Mouse (Mus musculus) brain, embryonic 18.5 days (tissue): Measurements from ENCODE around the gene Naa80.
"Not testable (repeated sequence)": the region's sequence is repeated elsewhere in the genome, so short reads cannot be mapped to it uniquely, and the experiment has no call there.

ENCODE experiments used
- DNase-seq: peaks from one replicate; pipeline ENCODE4 v3.0.0-alpha.2; 2012; ENCODE audit warnings: low read depth, low spot score

The Naa80 gene

DNA sequence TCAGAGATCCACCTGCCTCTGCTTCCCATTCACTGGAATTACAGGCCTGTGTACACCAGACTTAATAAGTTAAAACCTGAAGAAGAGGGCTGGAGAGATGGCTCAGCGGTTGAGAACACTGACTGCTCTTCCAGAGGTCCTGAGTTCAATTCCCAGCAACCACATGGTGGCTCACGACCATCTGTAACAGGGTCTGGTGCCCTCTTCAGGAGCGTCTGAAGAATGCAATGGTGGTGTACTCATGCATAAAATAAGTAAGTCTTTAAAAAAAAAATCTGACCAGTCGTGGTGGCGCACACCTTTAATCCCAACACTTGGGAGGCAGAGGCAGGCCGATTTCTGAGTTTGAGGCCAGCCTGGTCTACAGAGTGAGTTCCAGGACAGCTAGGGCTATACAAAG lies 4.9 kb upstream of the Naa80 start:
- DNase-seq = not testable (repeated sequence)

DNA sequence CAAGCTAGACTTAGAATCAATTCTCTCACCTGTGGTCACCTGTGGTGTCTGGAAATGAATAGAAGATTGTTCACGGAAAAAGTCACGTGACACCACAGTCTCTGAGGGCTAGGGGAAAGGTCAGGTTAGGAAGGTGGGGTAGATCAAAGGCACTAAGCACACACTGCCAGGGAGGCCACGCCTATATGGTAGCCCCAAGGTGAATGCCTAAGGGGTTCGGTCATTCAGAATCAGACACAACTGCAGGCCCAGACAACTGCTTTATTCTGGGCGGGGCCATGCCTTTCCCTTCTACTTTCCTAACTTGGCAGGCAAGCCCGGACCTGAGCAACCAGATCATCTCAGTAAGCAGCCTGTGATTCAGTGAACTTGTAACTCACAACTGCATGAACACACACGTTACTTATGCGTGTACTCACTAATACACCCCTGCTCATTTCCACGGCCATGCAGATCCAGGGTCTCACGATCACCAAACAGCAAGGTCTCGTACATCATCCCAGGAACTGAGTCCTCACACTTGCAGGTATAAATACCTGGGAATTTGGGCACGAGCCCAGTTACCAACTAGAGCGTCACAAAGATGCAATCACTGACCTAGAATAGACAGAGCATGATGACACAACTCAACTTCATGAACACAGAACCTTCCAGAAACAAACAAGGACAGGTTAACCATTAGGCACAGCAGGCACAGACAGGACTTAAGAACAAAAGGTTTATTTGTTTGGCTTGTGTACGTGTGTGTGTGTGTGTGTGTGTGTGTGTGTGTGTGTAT lies 2.9 kb upstream of the Naa80 start:
- no peak for DNase-seq

DNA sequence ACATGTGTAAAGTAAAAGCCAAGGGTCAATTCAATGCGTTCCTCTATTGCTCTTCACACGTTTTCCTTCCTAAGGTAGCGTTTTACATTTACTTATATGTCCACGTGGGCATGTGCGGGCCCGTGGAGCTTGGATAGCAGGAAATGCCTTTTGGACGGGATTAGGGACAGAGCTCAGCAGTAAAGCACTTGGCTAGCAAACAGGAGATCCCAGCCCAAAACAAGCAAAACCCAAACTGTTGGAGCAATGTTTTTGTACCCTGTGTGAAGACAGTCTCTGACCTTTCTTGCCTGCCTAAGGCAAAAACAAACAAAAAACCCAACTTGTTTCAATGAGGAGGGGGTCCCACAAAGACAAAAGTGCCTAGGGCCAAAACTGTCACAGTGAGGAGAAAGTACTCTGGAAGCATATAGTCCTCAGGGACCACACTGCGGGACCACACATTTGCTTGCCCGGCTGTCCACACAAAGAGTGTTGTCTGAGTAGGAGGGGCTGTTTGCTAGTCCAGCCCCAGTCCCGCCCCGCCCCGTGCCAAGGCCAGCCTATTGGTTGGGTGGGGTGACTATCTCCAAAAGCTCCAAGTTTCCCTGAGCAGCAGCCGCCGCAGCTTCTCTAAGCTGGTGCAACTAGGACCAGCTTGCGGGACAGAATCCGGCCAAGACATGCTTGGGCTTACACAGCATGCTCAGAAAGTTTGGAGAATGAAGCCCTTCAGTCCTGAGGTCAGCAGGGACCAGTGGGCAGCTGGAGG lies 2.2 kb upstream of the Naa80 start, which contains the start of gene Hyal1:
Hyal1 (plus strand) TSS at position 571 of the 751 bp plus-strand sequence.
- no peak for DNase-seq

DNA sequence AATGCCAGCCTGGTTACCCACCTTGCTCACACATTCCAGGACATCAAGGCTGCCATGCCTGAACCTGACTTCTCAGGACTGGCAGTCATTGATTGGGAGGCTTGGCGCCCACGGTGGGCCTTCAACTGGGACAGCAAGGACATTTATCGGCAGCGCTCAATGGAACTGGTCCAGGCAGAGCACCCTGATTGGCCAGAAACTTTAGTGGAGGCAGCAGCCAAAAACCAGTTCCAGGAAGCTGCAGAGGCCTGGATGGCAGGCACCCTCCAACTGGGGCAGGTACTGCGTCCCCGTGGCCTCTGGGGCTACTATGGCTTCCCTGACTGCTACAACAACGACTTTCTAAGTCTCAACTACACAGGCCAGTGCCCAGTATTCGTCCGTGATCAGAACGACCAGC lies 816 bp upstream of the Naa80 start:
- DNase-seq = no peak

DNA sequence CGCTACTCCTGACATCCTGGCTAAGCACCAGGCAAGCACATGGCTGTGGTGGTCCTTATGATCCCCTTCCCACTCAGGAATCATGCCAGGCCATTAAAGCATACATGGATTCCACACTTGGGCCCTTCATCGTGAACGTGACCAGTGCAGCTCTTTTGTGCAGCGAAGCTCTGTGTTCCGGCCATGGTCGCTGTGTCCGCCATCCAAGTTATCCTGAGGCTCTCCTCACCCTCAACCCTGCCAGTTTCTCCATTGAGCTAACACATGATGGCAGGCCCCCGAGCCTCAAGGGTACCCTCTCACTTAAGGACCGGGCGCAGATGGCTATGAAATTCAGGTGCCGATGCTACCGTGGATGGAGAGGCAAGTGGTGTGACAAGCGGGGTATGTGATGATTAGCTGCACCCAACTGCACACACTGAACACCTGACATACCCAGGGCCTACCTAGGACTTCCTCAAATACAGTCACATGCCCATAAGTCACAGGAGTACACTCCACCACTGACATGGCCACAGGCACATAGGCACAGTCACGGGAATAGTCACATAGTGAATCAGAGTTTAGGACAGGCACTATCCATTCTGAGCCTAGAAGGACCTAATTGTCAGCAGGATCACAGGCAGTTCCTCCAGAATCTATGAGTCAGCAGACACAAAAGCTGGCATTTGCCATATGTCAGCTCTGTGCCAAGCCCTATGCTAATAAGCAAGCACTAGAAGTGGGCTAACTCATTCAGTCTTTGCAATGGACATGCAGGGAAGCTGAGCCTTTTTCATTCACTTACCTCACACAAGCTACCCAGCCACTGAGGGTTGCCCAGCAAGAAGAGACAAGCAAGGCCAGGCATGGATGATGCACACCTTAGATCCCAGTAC lies 575 bp downstream of the Naa80 start:
- DNase-seq = no peak

DNA sequence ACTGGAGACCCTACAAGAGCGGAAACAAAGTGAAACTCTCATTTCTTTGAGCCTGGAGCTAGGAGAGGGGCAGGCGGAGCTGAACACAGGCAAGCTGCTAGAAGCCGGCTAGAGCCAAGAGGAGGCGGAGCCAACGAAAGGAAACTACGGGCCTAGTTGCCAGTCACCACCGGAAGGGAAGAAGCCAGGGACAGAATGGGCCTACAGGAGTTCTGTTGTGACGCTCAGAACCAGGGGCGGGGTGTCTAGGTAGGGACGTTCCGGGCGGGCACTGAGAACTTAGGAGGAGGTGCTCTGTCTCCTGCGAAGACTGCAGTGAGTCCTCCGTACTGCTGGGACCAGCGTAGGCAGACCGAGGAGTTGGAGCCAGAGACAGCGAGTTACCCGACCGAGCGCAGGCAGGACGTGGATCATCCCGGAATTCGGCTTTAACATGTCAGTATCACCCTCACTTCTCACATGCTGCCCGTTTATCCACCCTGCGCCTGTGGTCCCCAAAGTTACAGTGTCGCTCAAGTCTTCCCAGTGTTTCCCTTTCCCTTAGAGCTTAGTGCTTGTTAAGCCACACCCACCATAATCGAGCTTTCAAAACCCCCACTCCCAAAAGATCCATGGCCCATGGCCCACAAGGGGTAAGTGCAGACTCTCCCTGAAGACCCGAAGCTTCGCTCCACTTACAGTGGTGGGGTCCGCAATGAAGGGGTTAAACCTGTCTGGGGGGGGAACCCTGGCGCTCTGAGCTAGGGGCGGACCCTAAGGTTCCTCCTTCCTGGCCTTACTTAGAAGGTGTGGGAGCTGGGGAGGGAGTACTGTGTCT lies 2.0 kb downstream of the Naa80 start, which contains the start of gene Hyal3:
Hyal3 (plus strand) TSS at position 318 of the 817 bp plus-strand sequence.
- DNase-seq = no peak

DNA sequence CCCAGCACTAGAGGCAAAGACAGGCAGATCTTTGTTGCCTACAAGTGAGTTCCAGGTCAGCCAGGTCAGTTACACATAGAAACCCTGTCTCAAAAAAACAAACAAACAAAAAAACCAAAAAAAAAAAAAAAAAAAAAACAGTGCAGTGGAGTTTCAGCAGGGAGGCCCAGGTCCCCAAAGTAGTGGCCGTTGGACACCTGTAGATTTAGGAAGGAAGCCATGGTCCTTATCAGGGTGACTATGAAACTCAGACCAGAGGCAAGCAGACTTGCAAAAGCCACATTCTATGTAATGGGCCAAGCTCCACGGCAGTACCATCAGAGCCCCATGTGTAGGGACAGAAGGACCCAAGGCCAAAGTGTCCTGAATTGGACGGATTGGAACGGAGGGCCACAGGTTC lies 2.9 kb downstream of the Naa80 start:
- no peak for DNase-seq

DNA sequence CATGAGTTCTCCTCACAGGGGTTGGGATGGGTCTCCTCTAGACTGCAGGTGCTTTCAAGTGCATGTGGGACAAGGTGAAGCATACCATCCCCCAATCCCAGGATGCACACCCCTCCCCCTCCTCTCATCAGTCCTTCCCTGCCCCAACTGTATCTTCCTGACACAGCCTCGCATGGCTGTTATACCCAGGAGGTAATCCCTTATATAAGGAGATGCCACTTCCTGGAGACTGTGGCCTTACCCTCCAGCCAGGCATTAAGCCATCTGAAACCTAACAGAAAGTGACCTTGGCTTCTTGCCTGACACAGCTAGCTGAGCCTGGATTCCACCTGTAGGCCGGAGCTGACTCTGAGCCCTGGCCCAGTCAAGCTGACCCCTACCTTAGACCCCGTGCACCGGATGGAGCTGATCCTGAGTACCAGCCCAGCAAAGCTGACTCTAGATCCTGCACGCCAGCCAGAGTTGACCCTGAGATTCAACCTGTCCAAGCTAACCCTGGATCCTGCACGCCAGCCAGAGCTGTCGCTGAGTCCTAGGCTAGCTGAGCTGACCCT lies 3.9 kb downstream of the Naa80 start:
- no peak for DNase-seq

DNA sequence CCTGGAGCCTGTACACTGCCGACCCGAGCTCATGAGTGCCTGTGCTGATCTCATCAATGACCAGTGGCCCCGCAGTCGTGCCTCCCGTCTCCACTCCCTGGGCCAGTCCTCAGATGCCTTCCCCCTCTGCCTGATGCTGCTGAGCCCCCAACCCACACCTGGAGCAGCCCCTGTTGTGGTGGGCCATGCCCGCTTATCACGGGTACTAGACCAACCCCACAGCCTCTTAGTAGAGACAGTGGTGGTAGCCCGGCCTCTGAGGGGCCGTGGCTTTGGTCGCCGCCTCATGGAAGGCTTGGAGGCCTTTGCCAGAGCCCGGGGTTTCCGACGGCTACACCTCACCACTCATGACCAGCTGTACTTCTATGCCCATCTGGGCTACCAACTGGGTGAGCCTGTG lies 4.5 kb downstream of the Naa80 start:
- no peak for DNase-seq

DNA sequence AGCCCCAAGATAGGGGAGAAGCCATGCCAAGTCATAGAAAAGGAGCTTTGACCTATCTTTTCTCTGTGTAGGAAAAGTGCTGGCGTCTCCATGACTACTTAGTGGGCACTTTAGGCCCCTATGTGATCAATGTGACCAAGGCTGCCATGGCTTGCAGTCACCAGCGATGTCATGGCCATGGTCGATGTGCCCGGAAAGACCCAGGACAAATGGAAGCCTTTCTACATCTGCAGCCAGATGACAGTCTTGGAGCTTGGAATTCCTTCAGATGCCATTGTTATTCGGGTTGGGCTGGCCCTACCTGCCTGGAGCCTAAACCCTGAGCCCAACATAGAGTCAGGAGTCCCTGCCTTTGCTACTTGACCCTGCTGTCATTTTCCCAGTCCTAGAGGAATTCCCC lies 7.8 kb downstream of the Naa80 start:
- DNase-seq = no peak

DNA sequence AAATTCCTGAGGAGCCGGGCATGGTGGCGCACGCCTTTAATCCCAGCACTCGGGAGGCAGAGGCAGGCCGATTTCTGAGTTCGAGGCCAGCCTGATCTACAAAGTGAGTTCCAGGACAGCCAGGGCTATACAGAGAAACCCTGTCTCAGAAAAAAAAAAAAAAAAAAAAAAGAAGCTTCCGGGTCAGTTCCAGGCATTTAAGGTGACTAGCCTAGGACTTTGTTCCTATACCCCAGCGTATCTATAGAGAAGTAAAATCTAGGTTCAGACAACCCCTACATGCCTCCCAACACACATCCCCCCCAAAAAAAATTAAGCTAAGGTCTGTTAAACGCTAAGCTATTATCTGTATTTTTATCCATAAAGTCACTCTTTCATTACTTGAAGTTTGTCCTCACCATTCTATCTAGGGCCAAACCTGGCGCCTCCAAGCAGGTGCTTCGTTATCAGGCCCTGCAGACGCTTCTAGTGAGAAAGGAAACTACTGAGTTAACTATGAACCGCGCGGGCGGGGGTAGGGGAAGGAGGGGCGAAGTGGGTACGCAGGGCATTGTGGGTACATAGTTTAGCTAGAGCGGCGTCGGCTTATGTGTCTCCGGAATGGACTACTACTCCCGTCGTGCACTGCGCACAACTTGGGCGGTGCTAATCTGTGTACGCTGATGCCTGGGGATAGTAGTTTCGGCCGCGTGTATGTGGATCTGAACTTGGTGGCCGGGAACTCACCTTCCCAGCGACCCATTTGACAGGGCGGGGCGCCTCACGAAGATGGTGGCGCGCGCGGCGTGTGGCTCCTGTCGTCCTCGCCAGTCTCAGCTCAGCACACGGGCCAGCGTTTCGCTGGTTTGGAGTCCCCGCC lies 8.5 kb downstream of the Naa80 start, which contains the start of gene Ifrd2:
Ifrd2 (plus strand) TSS at position 669 of the 859 bp plus-strand sequence.
- peak; percentile 98 for DNase-seq

DNA sequence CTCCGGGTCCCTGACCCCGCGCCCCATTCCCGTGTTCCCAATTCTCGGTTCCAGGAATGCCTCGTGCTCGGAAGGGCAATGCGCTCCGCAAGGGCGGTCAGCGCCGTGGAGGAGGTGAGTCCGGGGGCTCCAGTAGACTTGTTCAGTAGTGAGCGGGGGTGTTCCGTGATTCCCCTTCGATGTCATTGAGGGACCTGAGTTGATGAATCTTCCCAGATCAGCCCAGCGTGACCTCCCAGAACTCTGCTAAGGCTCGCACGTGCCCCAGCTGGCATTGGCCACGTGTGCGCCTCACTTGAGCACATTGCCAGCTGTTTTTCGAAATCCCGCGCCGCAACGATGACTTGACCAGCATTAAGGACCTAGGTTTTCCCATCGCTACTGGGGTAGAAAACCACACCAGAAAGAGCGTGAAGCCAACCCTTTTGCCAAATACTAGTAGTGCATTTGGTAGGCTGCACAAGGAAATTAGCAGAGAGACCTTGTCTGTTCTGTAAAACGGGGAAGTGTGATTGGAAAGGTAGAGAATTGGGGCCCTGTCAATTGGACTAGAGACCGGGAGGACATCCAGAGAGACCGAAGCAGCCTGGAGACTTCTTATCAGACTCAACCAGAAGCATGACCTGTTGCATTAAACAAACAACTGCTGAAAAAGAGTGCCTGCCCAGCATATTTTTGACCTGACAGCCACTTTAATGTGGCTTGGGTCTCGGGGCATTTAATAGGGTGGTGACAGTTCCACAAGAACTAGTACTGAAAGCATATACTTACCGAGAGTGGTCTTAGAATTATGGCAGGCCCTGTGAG lies 9.3 kb downstream of the Naa80 start:
- no peak for DNase-seq

DNA sequence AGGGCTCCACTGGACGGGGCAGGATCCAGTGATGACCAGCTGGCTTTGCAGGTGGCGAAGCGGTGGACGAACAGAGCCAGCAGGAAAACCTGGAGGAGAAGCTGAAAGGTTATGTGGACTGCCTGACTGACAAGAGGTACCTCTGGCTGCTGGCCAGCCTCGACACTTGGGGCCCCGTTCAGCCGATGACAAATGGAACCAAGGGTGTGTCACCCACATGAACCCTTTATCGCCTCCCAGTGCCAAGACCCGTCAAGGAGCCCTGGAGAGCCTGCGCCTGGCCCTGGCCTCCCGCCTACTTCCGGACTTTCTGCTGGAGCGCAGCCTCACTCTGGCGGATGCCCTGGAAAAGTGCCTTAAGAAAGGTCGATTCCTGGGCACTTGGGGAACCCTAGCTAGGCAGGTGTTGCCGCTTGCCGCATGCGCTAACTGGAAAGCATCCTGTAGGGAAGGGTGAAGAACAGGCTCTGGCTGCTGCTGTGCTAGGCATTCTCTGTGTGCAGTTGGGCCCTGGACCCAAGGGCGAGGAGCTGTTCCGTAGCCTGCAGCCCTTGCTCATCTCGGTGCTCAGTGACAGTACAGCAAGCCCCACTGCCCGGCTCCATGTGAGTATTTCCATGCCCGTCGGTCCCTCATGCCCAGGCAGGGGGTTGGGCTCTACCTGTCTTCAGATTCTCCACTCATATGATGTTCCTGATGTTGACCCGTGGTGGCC lies 11.5 kb downstream of the Naa80 start:
- no peak for DNase-seq

DNA sequence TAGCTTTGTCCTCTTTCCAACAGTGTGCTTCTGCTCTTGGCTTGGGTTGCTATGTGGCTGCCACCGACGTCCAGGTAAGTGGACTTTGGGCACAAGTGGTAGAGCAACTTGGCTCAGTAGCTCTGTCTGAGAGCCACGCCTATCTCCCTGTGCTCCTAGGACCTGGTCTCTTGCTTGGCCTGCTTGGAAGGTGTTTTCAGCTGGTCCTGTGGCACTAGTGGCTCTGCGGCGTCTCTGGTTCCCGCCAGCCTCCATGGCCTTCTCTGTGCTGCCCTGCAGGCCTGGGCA lies 12.0 kb downstream of the Naa80 start:
- DNase-seq = no peak

DNA sequence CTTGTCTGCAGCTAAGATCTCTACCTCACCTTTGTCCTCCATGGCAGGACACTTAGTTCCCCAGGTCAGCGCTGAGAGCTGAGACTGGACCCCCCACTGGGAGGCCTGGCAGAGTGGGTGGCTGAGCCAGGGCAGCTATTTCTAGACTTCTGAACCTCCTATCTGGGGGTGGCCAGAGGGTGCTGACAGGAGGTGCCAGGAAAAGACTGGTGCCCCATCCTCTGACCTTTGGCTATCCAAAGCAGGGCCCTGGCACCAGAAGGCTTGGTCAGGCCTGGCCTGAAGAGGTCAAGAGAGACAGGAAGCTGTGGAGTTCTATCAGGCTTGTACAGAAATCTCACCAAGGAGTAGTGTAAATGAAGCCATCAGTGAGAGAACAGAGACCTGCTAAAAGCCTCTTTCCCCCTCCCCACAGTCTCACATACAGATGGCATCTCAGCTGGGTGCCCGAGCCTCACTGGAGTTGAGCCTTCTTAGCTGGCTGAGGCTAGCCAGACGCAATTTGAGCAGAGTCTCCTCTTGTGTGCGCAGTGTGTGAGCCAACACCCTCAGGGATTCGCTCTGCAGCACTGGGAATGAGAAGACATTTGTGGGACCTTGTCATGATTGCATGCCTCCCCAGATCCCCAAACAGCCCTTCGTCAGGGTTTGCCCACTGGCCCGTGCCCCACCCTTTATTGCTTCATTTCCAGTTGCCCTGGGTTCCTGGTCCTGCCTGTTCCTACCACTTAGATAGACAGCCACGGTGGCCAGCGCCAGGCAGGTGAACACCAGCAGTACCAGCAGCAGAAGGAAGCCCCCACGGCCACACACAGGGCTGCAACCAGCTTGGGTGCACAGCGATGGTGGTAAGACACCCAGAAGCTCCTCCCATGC lies 14.7 kb downstream of the Naa80 start:
- DNase-seq = no peak

DNA sequence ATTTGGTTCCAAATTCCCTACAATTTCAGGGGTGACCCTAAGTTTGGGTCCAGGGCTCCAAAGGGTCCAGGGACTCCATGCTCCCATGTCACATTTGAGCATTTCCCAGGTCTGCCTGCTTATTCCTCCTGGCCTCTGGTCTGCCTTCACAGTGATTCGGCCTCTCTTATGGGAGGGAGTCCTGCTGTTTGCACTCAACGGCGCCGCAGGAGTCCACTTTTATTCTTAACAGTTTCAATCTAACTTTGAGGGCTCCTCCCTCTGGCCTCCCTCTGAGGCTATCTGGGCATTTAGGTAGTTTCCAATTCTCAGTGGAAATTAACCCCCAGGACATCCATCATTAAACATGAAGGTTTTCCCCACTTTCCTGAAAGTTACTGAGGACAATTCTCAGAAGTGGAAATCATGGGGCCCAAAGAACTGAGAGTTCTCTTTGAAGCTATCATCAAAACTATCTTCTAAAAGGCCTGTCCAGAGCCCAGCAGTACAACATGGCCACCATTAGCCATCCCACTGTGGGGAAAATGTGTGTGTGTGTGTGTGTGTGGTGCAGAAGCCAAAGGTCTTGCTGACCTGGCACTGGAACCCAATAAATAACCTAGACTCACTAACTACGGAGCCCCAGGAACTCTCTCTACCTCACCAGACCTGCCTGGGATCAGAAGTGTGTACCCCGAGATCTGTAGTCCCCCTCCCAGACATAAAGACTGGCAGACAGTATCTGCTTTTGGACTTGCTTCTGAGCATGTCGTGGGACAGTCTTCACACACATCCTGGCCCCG lies 15.8 kb downstream of the Naa80 start:
- DNase-seq = no peak
